Mouse (Mus musculus) urinary bladder, postnatal 36 days (tissue): Measurements from ENCODE around the gene Hdac7.

Experiments
- DNase-seq, 2 experiments: peaks; one replicate each; pipeline ENCODE4 v3.0.0; 2022; ENCODE audit warnings: low spot score in 2 of 2, mixed read lengths in 1 of 2

The Hdac7 gene

DNA sequence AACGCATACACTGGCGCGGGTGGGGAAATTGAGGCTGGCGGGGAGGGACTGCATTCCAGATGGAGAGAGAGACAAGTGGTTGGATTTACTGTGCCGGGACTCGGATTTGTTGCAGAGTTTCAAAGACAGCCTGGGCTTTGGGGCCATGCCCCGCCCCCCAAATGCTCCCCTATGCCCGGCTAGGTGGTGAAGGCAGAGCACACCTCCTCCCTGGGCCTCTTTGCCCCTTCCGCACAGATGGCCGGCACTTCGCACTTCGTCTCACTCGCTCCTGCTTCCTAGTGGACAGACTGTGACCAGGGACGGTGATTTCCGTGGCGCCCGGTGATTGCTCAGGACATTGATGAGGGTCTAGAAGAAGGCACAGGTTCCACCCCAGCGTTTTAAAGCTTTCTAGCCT, 76.1 kb downstream of the Hdac7 start:
- no peak for DNase-seq

DNA sequence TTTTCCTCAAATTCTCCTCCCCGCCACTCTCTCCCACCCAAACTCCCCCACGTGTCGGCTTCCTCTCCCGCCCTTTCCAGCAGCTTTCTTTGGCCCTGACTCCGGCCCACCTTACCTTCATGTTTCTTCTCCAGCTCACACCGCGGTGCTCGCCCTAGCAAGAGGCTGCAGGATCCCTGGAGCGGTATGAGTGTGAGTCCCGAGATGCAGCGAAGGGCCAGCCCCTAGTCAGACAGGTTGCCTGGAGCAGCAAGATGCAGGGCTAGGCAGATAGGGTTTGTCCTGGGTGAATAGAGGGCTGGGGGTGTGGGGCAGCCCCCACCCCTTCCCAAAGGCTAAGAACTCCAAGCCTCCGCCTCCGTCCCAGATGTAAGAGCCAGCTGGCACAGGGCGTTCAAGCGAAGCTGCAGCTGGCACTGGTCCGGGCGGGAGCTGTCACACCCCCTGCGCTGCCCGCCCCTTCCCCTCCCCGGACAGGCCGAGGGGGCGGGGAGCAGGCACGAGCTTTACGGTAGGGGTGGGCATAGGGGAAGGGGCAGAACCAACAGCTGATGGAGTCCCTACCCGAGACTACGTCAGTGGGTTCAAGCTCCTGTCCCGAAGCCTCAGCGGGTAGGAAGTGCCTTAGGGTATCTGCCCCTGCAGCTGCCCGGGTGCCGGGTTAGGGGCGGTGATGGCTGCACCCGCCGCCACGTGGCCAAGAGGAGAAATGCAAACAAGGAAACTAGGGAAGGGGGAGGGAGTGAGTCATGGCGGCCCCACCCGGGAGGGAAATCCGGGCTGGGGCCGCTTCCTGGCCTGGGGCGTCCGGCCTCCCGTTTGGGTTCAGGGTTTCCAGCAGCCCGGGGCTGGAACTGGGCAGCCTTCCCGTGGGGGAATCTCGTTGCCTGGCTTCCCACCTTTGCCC, 76.8 kb downstream of the Hdac7 start, which contains the start of gene Rapgef3:
TSS of gene Rapgef3 (minus strand) at position 693 of the 907 bp plus-strand sequence.
- peak; percentile 71 to 82 for DNase-seq

DNA sequence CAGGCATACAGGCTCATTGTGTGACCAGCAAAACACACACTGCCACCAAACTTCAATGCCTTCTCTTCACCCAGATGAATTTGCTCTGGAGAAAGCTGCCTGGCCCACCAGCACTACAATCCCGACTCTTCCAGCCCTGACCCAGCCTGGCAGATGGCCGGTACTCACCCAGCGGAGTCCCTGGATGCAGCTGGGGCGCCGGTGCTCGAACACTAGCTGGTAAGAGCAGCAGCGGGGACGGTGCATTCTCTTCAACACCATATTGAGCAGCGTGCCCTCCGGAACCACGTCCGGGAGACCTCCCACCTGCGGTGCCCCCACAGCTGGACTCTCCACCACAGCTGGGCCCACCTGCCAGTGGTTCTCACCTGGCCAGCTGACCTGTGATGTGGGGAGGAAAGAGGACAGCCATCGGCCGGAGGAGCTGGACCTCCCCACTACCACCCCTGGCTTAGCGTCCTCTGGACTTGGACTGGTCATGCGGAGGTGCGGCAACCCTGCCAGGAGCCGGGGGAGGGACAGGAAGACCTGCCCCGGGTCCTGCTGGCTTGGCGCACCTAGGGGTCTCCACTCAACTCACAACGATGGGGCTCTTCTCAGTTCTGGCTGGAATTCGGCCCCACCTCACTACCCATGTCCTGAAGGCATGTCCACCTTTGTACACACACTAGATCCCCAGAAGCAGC, 77.6 kb downstream of the Hdac7 start:
- no peak for DNase-seq

DNA sequence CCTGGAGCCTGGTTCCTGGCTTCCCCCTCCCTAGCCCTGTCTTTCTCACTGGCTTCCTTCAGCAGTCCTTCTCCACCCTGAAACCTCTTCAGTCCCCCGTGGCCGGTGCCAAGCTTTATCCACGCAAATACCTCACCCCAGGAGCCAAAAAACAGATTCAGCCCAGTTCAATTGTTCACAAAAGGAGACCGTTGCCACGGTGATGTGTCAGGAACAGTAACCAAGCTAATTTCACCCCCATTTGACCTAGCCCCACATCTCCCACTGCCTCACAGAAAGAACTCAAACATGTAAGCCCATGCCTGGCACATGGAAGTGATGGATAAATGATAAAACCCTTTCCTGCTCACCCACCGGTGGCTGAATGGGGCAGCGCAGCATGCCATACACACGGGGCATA, 78.1 kb downstream of the Hdac7 start:
- no peak for DNase-seq

DNA sequence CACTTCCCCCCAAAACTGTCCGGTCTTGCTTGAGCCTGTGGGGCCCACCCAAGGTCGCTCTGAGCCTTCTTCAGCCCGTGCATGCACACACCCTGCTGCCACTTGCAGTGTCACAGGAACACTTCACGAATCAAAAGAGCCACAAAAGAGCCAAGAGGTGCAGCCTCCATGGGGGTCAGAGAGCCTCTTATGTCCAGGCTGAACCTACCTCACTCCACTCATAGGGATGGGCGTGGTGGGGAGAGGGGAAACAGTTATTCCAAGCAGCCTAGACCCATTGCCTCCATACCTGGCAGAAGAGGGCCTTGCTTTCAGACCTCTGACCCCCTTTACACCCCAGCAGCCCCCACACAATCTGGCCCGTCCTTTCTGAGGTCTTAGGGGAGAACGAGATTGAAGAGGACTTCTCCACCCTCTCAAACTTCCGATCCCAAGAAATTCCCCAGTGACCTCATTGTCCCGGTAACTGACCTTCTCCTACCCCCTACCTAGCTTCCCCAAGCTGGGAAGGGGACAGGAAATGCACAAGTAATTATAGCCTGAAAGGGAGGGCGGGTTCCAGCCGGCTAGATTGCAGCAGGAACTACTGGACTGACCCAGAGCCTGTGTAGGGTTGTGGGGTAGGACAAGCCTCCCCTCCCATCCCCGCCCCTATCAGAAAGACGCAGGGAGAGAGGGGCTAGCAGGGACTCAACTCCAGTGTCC, 79.1 kb downstream of the Hdac7 start:
- no peak for DNase-seq

DNA sequence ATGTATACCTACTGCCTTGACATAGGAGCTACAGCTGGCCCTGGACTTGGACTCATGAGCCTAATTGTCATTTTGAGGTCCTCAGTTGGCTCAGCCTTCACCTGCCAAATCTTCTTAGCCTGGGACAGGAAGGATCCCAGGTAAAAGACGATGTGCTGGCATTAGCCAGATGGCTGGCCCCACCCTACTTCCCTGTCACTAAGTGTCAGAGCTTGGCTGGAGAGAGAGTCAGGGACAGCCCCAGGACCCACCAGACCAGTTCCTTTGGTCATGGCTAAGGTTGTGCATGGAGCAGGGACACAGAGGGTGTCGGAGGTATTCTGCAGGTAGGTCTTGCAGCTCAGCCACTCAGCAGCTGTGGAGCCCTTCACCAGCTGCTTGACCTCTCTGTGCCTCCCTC, 79.8 kb downstream of the Hdac7 start:
- no peak for DNase-seq

DNA sequence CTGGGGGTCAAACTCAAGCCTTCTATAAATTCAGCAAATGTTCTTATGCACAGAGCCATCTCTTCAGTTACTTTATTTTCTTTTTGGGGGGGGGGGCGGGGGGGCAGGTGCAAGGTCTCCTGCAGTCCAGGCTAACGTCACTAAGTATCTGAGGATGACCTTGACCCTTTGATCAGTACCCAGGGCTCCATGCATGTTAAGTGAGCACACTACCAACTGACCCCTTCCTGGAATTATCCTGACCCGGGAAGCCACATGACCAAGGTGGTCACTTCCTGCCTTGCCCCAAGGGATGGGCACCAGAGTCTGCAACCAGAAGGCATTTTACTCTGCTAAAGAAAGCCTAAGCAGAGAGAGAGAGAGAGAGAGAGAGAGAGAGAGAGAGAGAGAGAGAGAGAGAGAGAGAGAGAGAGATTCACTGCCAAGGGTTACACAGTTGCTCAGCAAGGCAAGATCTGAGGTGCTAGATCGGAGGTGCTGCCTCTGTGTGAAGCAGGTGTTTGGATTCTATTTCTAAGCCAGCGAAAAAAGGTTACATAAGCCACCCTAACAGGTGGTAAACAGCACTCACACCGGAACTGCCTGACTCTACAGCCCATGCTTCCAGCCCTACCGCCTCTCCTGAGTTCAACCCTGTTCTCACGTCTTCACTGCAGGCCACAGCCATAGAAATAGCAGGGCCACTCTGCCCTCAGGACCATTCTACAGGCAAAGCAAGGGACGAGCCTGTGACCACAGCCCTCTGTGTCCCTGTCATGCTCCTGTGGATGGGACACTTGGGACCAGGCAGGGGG, 80.8 kb downstream of the Hdac7 start:
- DNase-seq, result no peak

DNA sequence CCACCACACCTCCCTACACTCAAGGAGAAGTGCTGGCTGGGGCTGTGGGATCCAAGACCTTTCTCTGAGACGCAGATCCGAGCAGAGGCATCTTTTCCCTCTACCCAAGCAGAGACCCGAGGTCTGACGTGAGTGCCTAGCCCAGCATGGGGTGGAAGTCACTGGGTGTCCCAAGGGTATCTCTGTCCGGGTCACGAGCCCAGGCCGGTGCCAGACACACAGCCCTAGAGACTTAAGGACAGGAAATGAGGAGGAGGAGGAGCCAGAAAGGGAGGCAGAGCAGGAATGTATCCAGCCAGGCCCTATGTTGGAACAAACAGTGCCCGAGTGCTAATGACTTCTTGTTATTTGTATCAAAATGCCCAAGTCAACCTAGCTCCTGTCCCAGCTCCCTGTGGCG, 81.6 kb downstream of the Hdac7 start:
- no peak for DNase-seq

DNA sequence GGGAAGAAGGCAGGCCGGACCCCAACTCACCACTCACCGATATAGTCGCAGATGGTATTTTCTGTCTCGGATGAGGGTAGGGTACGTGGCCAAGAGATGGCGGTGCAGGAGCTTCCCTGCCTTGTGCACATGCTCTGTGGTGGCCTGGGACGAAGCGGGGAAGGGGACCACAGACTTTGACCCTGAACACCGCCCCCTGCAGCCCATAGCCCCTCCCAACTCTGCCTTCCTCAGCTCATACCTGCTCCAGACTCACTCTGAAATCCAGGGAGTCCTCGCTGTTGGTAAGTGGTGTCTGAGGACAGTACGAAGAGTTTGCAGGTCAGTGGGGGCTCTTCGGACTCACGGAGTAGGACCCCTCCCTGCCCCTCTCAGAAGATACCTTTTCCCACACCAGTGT, 82.9 kb downstream of the Hdac7 start:
- DNase-seq, result no peak

DNA sequence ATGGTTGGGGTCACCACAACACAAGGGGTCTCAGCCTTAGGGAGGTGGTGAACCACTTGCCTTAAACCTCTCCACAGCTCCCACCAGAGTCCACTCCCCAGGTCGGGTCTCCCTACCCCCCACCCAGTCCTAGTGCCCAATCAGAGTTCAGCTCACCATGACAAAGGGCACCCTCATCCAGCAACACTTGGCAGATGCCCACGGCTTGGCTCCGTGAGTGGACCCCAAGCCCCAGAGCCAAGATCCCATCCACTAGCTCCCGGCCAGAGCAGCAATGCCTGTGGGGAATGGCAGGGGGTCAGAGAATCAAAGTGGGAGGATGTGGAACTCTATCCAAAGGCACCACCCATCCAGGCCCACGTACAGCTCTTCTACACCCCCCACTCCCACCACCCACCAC, 83.3 kb downstream of the Hdac7 start:
- no peak for DNase-seq

DNA sequence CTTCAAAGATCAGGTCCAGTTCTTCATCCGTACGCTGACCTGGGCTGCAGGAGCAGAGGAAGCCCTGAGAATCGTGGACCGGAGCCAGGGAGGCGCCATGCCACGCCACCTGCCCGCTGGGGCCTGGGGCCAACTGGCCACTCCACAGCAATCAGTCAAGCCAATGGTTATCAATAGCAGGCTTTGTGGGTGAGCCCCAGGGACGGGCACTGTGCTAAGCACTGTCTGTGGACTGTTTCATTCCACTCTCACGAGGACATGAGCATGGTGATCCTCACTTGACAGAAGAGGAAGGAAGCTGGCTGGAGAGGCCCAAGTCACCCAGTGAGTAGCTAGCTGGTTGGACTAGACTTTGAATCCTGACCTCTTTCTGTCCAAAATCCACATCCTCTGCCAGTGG, 84.3 kb downstream of the Hdac7 start:
- DNase-seq, result no peak

DNA sequence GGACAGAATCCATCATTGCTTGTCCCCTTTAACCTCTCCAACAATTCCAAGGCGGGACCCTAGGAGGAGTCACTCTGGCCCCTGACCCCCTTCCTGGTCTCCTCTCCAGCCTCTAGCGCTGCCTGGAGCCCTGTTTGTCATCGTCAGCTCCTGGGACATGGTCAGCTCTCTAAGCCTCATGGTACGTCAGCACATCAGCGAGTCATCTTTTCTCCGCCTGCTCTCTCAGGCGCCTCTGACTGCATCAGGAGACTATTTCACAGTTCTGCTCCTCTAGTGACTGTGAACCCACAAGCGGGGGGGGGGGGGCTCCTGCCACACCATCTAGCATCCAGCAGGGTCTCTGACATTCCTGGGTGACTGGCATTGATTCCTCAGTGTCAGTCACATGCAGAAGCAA, 88.9 kb downstream of the Hdac7 start:
- no peak for DNase-seq

DNA sequence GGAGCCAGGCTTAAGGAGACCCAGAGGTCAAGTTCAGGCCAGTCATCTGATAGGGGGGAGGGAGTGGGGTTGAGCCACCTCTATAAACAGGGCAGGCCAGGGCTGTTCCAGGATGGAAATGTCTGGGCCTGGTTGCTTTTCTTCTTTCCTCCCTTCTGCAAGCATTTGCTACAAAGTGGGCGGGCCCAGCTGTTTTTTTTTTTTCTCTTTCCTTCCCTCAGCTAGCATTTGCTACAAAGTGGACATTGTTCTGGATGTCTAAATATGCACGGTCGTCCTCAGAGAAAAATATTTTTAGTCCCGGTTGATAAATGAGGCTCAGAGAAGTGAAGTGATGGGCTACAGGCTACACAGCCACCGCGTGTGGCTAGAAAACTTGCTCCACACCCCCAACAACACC, 89.8 kb downstream of the Hdac7 start:
- no peak for DNase-seq

DNA sequence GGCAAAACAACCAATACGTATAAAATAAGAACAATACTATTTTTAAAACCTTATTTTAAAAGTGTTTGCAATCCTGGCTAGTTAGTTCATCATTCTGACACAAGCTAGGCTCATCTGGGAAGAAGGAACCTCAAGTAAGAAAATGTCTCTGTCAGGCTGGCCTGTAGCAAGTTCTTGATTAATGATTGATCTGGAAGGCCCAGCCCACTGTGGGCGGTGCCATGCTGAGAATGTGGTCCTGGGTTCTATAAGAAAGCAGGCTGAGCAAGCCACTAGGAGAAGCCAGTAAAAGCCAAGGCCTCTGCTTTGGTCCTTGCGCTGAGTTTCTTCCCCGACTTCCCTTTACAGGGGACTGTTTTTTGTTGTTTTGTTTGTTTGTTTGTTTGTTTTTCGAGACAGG, 91.8 kb downstream of the Hdac7 start:
- no peak for DNase-seq

DNA sequence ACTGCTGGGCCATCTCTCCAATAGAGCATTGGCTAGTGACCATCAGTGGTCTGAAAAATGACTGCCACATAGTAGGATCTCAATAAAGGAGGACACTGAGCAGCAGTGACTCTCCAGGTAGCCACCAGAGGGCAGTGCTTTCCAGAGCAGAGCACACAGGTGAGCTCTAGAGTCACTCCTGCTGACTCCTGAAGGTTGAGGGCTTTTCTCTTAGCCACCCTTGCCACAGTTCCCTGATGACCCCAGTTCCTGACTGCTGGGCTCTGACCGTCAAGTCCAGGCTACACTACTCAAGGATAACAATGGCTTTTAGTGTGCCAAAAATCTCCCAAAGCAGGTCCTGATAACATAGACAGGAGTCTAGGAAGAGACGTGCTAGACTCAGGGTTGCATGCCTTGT, 92.6 kb downstream of the Hdac7 start:
- DNase-seq, result no peak

DNA sequence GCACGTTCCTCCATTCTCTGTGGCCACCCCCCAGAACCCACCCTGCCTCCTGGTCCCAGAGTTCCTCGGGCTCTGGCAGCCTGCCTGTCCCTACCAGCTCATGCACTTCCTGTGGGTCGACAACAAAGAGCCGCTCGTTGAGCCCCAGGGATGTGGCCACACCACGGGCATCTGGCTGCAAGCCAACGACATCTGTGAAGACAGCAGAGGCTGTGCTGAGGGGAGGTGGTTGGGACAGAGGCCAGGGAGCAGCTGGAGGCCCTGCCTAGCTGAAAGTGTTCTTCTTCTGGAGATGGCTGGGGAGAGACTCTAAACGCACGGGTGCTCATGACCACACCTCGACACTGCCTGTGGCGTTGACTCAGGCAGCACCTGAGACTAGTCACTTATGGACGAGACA, 93.6 kb downstream of the Hdac7 start:
- peak in 1 of 2 experiments; percentile 48 for DNase-seq

DNA sequence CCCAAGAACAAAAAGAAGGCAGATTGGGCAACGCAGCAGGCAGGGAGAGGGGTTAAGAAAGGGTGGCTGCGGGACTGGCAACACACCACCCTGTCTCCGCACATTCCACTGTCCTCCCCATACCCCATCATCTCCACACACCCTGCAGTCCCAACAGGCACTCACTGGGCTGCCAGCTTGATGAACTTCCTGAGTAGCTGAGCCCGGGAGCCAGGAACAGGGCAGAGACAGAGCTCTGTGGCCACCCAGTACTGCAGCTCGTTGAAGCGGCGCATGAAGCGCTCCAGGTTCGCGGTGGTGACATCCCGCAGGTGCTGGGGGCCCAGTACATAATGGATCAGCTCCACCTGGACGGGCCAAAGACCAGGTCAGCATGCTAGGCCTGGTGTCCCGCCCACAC, 94.5 kb downstream of the Hdac7 start:
- no peak for DNase-seq

DNA sequence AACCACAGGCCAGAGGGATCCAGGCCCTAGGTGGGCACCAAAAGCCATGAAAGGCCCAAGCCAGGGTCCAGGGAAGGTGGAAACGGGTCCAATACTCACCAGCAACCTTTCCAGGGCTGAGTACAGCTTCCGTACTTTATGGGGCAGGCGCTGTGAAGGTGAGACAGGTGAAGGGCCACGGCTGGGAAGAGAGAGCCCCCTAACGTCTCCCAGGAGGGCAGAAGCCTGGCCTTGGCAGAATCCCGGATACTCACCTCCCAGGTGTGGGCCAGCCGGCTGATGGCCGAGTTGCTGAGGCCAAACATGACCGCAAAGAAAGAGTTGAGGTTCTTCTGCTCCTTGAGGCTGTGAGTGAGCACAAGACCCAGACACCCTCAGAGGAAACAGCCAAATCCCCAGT, 94.9 kb downstream of the Hdac7 start:
- DNase-seq, result no peak

DNA sequence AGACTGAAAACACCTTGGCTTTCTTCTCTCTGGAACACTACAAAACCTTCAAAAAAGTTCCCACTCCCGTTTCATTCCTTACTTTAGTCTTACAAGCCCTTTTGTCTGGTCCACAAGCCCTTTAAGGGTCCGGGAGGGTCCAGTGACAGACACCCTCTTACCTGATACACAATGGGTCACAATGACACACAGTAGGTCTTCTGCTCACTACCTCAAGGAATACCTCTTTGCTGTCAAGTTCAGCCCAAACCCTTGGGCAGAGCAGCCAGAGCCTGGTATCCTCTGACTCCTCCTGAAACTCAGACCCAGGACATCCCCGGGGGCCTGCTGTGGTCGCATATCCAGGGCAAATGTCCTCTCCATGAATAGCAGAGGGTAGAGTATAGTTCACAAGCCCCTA, 95.3 kb downstream of the Hdac7 start:
- DNase-seq, result no peak

DNA sequence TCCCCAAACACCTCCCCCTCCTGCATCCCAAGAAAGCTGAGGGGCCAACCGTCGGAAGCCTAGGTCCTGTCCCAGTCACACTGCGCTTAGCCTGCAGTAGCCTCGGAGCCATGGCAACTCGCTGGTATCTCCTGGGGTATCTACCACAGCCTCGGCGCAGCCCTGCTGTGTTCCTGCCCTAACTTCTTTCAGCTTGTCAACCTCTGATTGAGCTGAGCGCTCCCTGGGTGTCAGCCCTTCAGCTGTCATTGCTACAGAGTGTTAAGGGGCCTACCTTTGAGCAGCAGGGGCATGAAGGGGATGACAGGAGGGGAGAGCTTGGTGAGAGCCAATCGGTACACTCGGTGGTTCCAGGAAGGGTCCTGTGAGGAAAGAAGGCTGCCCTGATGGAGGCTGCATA, 96.0 kb downstream of the Hdac7 start:
- DNase-seq, result no peak

DNA sequence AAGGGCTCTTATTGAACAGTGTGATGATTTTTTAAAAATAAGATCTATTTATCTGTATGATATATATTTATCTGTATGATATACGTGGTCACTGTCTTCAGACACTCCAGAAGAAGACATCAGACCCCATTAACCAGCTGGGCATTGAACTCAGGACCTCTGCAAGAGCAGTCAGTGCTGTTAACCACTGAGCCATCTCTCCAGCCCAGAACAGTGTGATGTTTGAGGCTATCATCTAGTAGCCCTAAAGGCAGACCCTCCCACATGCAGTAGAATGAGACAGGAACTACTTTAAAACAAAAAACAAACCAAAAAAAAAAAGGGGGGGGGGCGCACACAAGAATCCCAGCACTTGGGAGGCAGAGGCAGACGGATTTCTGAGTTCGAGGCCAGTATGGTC, 96.8 kb downstream of the Hdac7 start:
- DNase-seq, result no peak

DNA sequence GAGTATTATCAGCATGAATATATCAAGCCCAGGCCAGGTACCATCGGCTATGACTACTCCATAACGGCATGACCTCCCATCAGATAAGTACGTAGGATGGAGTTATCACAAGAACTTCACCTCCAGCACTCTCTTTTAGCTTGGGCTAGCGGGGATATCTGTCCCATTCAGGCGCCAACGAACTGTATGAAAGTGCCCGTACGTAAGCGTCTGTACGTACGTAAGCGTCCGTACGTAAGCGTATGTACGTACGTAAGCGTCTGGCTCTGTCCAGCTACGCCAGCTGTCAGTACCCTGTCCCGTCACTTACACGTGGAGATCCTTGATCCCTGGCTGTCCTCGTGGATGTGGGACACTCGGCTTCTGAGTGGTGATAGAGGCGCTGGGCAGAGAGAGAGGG, 97.6 kb downstream of the Hdac7 start:
- DNase-seq, result no peak
